Mouse (Mus musculus) megakaryocyte, embryonic 14.5 days (primary cell): ENCODE data around the gene Sowahb. TPM values are rescaled to one million over a fixed set of nuclear protein-coding genes. Genes with fewer than 3 reads are reported as not detected.

Experiments used
- H3K27me3 ChIP-seq: replicated peaks from 2 replicates; pipeline ENCODE3; 2012; ENCODE audit warnings: inconsistent platforms
- H3K36me3 ChIP-seq: replicated peaks from 2 replicates; pipeline ENCODE3; 2012; ENCODE audit warnings: low read length, inconsistent platforms, mixed read lengths
- H3K4me1 ChIP-seq: 2 replicates; pipeline ENCODE4 v1.6.1; 2012; ENCODE audit warnings: inconsistent platforms
- H3K4me3 ChIP-seq: replicated peaks from 2 replicates; pipeline ENCODE3; 2012; ENCODE audit warnings: moderate library complexity, mild to moderate bottlenecking, inconsistent platforms
- H3K9me3 ChIP-seq: 2 replicates; pipeline ENCODE4 v1.6.1; 2012; ENCODE audit warnings: inconsistent platforms
- FLI1 ChIP-seq: IDR thresholded peaks from 2 replicates; pipeline ENCODE4 v1.6.1; 2012; ENCODE audit warnings: low read length, inconsistent platforms, mixed read lengths
- GATA1 ChIP-seq: IDR thresholded peaks from 3 replicates; pipeline ENCODE4 v1.6.1; 2012; ENCODE audit warnings: mixed read lengths, low read length, inconsistent platforms, borderline replicate concordance
- polyA plus RNA-seq: library from polyadenylated mRNA; stranded (reverse); fragments of >175 nt; gene quantifications from 2 replicates; pipeline ENCODE4 v1.2.3, GENCODE M21; 2012; ENCODE audit warnings: low replicate concordance; ENCODE audit not compliant: insufficient read depth

The Sowahb gene
- 0.09 TPM in 1 of 2 replicates, not detected in the other for polyA plus RNA-seq

- Histone ChIP-seq H3K36me3 (no peaks in the 10 kb centered on the region), H3K4me1 (peaks cover 43% of the 10 kb centered on the region), H3K4me3 (peak within 1 kb of the TSS; percentile 90), H3K27me3 (peaks cover 91% of the 10 kb centered on the region), H3K9me3 (peaks cover 4% of the 10 kb centered on the region; the same call in 1 of the 2 replicates)
- TF ChIP-seq GATA1 (no peak), FLI1 (no peak)
Measured at GRCm38 (mm10) chr5:93044584-93045370, at the start of gene Sowahb. TSS of gene Sowahb (minus strand) at chr5:93045022.

GRCm38 (mm10) chr5:93093638-93094527, 49.1 kb upstream of the Sowahb start:
- Histone ChIP-seq H3K9me3 (no peaks in the 10 kb centered on the region), H3K4me1 (peaks cover 68% of the 10 kb centered on the region), H3K36me3 (peaks cover 33% of the 10 kb centered on the region), H3K4me3 (peak overlapping the region; percentile 100), H3K27me3 (no peaks in the 10 kb centered on the region)
- TF ChIP-seq GATA1 = no peak
- TF ChIP-seq FLI1 = no peak

- Histone ChIP-seq H3K4me1 (peaks cover 65% of the 10 kb centered on the region), H3K9me3 (no peaks in the 10 kb centered on the region)
Measured at GRCm38 (mm10) chr5:93092857-93093622, 48.2 kb upstream of the Sowahb start, which contains the start of gene Sept11. TSS of gene Sept11 (plus strand) at chr5:93093437.

GRCm38 (mm10) chr5:93092147-93092781, 47.4 kb upstream of the Sowahb start:
- H3K4me3 ChIP-seq = peak overlapping the region; percentile 100
- H3K27me3 ChIP-seq = no peaks in the 10 kb centered on the region
- TF ChIP-seq FLI1 (no peak), GATA1 (no peak)
- H3K36me3 ChIP-seq = peaks cover 17% of the 10 kb centered on the region
- H3K9me3 ChIP-seq = no peaks in the 10 kb centered on the region
- H3K4me1 ChIP-seq = peaks cover 57% of the 10 kb centered on the region

More at GRCm38 (mm10) chr5:93092857-93093622, 48.2 kb upstream of the Sowahb start, which contains the start of gene Sept11:
- no peak for TF ChIP-seq GATA1
- no peak for TF ChIP-seq FLI1
- peak within 1 kb of the TSS; percentile 100 for H3K4me3 ChIP-seq
- peaks cover 25% of the 10 kb centered on the region for H3K36me3 ChIP-seq
- H3K27me3 ChIP-seq = no peaks in the 10 kb centered on the region

- H3K4me1 ChIP-seq = peaks cover 47% of the 10 kb centered on the region
- H3K36me3 ChIP-seq = peaks cover 11% of the 10 kb centered on the region
- peak overlapping the region; percentile 100 for H3K4me3 ChIP-seq
- no peaks in the 10 kb centered on the region for H3K27me3 ChIP-seq
- no peaks in the 10 kb centered on the region for H3K9me3 ChIP-seq
- TF ChIP-seq FLI1 (no peak), GATA1 (no peak)
Measured at GRCm38 (mm10) chr5:93091266-93091665, 46.4 kb upstream of the Sowahb start.

GRCm38 (mm10) chr5:93085900-93086299, 41.1 kb upstream of the Sowahb start:
- peaks cover 5% of the 10 kb centered on the region; the same call in 1 of the 2 replicates for H3K9me3 ChIP-seq
- peaks cover 4% of the 10 kb centered on the region for H3K27me3 ChIP-seq
- TF ChIP-seq FLI1 (no peak), GATA1 (no peak)
- H3K4me3 ChIP-seq = no peak overlapping the region
- peaks cover 17% of the 10 kb centered on the region for H3K4me1 ChIP-seq
- no peaks in the 10 kb centered on the region for H3K36me3 ChIP-seq

GRCm38 (mm10) chr5:93085015-93085598, 40.3 kb upstream of the Sowahb start:
- TF ChIP-seq FLI1 = no peak
- TF ChIP-seq GATA1 = no peak
- Histone ChIP-seq H3K4me3 (no peak overlapping the region), H3K9me3 (peaks cover 5% of the 10 kb centered on the region; the same call in 1 of the 2 replicates), H3K27me3 (peaks cover 4% of the 10 kb centered on the region), H3K36me3 (no peaks in the 10 kb centered on the region), H3K4me1 (peaks cover 13% of the 10 kb centered on the region)

- Histone ChIP-seq H3K4me3 (no peak overlapping the region), H3K4me1 (no peaks in the 10 kb centered on the region), H3K36me3 (no peaks in the 10 kb centered on the region), H3K27me3 (peaks cover 18% of the 10 kb centered on the region), H3K9me3 (peaks cover 16% of the 10 kb centered on the region; the same call in 1 of the 2 replicates)
- TF ChIP-seq FLI1 (no peak), GATA1 (no peak)
Measured at GRCm38 (mm10) chr5:93079596-93079995, 34.8 kb upstream of the Sowahb start.
